Mouse (Mus musculus): Measurements from ENCODE around the gene Gm9913. TPM values are rescaled to one million over a fixed set of nuclear protein-coding genes. Genes with fewer than 3 reads are reported as not detected.

Gene Gm9913
- 0.16 and 0.19 TPM in 2 replicates for polyA plus RNA-seq (2015; fragmentation: Nextera tagmentation; extraction: Ambion mirVana)

DNA sequence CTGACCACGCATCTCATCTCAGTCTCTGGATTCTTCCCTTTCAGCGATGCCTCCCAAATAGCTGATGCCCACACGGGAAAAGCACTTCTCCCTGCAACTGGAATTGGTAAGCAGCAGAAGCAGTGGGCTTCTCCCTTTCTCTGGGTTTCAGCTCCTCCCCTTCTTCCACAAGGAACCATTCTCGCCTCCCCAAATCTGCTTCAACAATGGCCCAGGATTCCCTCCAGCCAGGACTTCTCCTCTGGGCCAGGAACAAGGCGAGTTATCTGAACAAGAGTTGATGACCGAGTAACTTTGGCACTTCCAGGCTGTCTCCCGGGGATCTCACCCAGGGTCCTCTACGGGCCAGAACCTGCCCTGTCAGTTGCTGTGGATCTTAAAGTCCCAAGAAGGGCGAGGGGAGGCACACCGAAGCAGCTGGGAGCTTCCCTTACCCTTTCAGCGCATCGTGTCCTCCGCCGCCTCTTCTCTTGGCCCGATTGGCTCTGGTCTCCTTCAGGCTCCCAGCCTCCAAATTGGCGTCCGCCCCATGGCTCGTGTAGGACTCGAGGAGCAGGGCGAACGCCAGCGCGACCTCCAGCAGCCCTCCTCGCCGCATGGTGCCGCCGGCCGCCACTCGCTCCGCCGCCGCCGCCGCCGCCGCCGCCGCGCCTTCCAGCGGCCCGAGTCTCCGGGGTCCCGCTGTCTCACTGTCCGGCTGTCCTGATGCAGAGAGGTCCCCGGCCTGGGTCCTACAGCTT is at the start of gene Gm9913:
Gm9913 (plus strand) TSS at position 84 of the 740 bp plus-strand sequence.

DNA sequence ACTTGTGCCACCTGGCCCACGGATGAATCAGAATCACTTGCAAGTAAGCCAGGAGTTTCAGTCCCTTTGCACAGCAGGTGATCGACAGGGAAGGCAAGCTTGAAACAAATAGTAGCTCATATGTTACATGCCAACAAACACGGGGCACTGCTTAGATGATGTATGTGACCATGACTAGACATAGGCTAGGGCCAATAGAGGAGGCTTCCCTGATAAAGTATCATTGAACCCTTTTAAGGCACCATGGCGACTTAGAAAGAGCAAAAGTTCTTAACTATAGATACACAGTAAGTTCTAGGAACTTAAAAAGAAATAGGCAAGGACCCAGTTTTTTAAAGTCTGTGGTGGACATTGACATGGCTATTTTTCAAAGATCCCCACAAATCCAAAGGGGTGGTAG is 3.0 kb downstream of the Gm9913 start, which contains the start of gene Fbn1:
Fbn1 (minus strand) TSS at position 101 of the 400 bp plus-strand sequence.

Other genes with a start within 250 kb of the Gm9913 start
- 9.2 and 11.1 TPM in 2 replicates for gene Fbn1, start 2.9 kb downstream of the Gm9913 start, polyA plus RNA-seq (2015; fragmentation: Nextera tagmentation; extraction: Ambion mirVana)
- gene Cep152, start 120.0 kb downstream of the Gm9913 start, polyA plus RNA-seq (2015; fragmentation: Nextera tagmentation; extraction: Ambion mirVana): 5.6 and 5.7 TPM in 2 replicates
- 95.0 and 99.8 TPM in 2 replicates for gene Eid1, start 168.0 kb downstream of the Gm9913 start, polyA plus RNA-seq (2015; fragmentation: Nextera tagmentation; extraction: Ambion mirVana)
- gene Shc4, start 219.1 kb downstream of the Gm9913 start, polyA plus RNA-seq (2015; fragmentation: Nextera tagmentation; extraction: Ambion mirVana): 0.96 and 1.0 TPM in 2 replicates